Mouse (Mus musculus): ENCODE measurements at regions not wholly inside any gene's neighbourhood (a gene's known extent, or its start where the extent isn't known, plus 50 kb on each side); places are given as distances from the start of the nearest gene placed in this dataset.

DNA sequence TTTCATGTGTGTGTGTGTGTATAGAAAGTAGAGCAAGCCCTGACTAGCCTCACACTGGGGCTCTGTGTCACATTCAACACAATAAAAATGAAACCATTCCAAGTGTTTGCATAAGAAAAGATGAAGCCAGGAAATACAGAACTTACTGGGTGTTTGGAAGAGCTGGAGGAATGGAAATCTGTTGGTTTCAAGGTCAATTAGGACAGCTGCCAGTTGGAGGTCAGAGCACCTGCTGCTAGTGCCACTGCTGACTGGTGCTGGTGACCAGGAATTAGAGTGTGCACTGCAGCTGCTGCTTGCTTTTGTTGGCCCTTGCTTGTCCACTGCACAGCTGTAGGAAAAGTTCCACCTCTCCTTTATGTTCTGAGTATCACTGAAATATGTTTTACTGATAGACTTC lies 261.4 kb upstream of the Klf3 start:
- TF ChIP-seq POLR2A (IDR thresholded peaks at IDR 0.05; ENCODE audit: extremely low read depth, insufficient read depth, low read length) (no peak), CTCF (IDR thresholded peaks at IDR 0.05; ENCODE audit: extremely low read depth, insufficient read depth, low read length) (no peak)
- Histone ChIP-seq H3K27ac (ENCODE audit: insufficient read depth, low read length) (no peak overlapping the region), H3K4me3 (ENCODE audit: insufficient read depth, low read length) (no peak overlapping the region), H3K4me1 (ENCODE audit: control insufficient read depth, insufficient read depth, low read length) (no peaks in the 10 kb centered on the region)

GRCm38 (mm10) chr5:64555931-64556330 lies 247.3 kb upstream of the Klf3 start:
- Histone ChIP-seq H3K4me3 (ENCODE audit: insufficient read depth, low read length) (no peak overlapping the region), H3K27ac (ENCODE audit: insufficient read depth, low read length) (no peak overlapping the region), H3K4me1 (ENCODE audit: control insufficient read depth, insufficient read depth, low read length) (no peaks in the 10 kb centered on the region)
- TF ChIP-seq POLR2A (IDR thresholded peaks at IDR 0.05; ENCODE audit: extremely low read depth, insufficient read depth, low read length) = no peak
- no peak for TF ChIP-seq CTCF (IDR thresholded peaks at IDR 0.05; ENCODE audit: extremely low read depth, insufficient read depth, low read length)

- no peak overlapping the region for H3K27ac ChIP-seq (ENCODE audit: insufficient read depth, low read length)
- TF ChIP-seq CTCF (IDR thresholded peaks at IDR 0.05; ENCODE audit: extremely low read depth, insufficient read depth, low read length) (no peak), POLR2A (IDR thresholded peaks at IDR 0.05; ENCODE audit: extremely low read depth, insufficient read depth, low read length) (no peak)
- no peak overlapping the region for H3K4me3 ChIP-seq (ENCODE audit: insufficient read depth, low read length)
- no peaks in the 10 kb centered on the region for H3K4me1 ChIP-seq (ENCODE audit: control insufficient read depth, insufficient read depth, low read length)
Observed at GRCm38 (mm10) chr5:64566451-64567390, 236.5 kb upstream of the Klf3 start.

GRCm38 (mm10) chr5:64567813-64568212 lies 235.4 kb upstream of the Klf3 start:
- Histone ChIP-seq H3K4me3 (ENCODE audit: insufficient read depth, low read length) (no peak overlapping the region), H3K4me1 (ENCODE audit: control insufficient read depth, insufficient read depth, low read length) (no peaks in the 10 kb centered on the region), H3K27ac (ENCODE audit: insufficient read depth, low read length) (no peak overlapping the region)
- TF ChIP-seq CTCF (IDR thresholded peaks at IDR 0.05; ENCODE audit: extremely low read depth, insufficient read depth, low read length) (no peak), POLR2A (IDR thresholded peaks at IDR 0.05; ENCODE audit: extremely low read depth, insufficient read depth, low read length) (no peak)

DNA sequence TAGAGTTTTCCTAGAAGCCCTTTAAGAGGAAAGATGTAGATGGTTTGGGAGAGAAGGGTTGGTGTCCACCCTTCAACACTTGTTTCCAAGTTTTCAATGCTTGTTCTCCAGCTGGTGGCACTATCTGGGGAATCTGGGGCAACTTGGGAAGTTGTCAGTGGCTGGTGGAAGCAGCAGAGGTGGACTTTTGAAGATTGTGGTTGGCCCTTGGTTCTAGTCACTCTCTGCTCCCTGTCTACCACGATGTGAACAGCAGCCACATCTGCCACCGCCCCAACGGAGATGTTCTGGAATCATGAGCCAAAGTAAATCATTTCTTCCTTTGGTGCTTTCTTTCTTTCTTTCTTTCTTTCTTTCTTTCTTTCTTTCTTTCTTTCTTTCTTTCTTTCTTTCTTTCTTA lies 234.9 kb upstream of the Klf3 start:
- no peak for TF ChIP-seq POLR2A (IDR thresholded peaks at IDR 0.05; ENCODE audit: extremely low read depth, insufficient read depth, low read length)
- no peak for TF ChIP-seq CTCF (IDR thresholded peaks at IDR 0.05; ENCODE audit: extremely low read depth, insufficient read depth, low read length)
- Histone ChIP-seq H3K27ac (ENCODE audit: insufficient read depth, low read length) (no peak overlapping the region), H3K4me3 (ENCODE audit: insufficient read depth, low read length) (no peak overlapping the region), H3K4me1 (ENCODE audit: control insufficient read depth, insufficient read depth, low read length) (no peaks in the 10 kb centered on the region)

GRCm38 (mm10) chr5:64574386-64574785 lies 228.8 kb upstream of the Klf3 start:
- Histone ChIP-seq H3K4me1 (ENCODE audit: control insufficient read depth, insufficient read depth, low read length) (no peaks in the 10 kb centered on the region), H3K27ac (ENCODE audit: insufficient read depth, low read length) (no peak overlapping the region), H3K4me3 (ENCODE audit: insufficient read depth, low read length) (no peak overlapping the region)
- TF ChIP-seq POLR2A (IDR thresholded peaks at IDR 0.05; ENCODE audit: extremely low read depth, insufficient read depth, low read length) (no peak), CTCF (IDR thresholded peaks at IDR 0.05; ENCODE audit: extremely low read depth, insufficient read depth, low read length) (no peak)

DNA sequence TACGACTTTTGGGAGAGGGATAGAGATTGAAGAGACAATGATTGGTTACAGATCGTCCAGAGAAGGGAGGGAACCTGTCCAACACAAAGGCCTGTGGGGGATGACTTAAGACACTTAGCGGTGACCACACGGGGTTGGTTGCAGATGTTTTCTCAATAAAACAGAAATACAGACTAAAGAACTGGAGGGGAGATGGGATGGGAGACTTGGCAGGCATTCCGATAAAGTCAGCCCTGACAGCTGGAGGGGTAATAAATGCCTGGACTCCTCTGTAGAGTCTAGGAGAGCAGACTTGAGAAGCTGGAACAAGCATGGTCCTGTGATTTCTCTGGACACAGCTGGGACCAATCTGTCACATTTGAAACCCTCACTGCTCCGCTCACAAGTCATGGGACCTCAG lies 227.3 kb upstream of the Klf3 start:
- H3K27ac ChIP-seq (ENCODE audit: insufficient read depth, low read length) = no peak overlapping the region

DNA sequence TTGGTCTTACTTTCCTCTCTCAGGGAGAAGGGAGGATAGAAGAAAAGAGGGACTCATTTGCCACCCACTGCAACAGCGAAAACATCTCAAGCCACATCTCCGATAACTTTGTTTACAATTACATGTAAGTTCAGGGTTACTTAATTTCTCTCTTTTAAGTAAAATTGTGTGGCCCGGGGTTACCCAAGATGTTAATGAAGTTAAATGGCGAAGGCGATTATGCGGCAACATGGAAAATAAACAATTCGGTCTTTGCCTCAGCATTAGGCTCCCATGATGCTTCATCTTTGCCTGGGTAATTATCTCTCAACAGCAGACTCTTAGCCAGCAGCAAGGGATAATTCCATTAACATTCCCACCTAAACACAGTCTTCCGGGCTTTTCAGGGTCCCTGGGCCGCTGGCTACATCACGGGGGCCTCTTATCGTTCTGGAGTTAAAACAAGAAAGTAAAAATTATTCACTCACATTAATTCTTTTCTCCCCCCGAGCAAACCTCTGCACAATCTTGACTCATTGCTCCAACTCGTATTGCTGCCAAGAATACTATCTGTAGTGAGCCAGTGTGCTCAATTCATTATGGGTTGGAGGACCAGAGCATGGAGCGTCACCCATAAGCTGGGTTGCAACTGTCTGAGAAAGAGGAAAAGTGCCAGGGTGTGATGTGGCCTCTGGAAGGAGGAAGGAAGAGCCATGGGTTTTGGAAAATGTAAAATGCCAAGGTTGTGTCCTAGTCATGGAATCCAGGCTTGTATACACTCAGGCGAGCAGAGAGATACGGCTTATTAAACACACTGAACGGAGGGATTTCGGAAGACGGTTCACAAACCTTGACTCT lies 226.5 kb upstream of the Klf3 start:
- H3K4me3 ChIP-seq (ENCODE audit: insufficient read depth, low read length) = no peak overlapping the region
- H3K27ac ChIP-seq (ENCODE audit: insufficient read depth, low read length) = no peak overlapping the region
- TF ChIP-seq POLR2A (IDR thresholded peaks at IDR 0.05; ENCODE audit: extremely low read depth, insufficient read depth, low read length) = no peak
- peaks cover 2% of the 10 kb centered on the region; the same call in 1 of the 2 replicates for H3K4me1 ChIP-seq (ENCODE audit: control insufficient read depth, insufficient read depth, low read length)

More for the DNA sequence above, 227.3 kb upstream of the Klf3 start:
- Histone ChIP-seq H3K4me1 (ENCODE audit: control insufficient read depth, insufficient read depth, low read length) (peaks cover 2% of the 10 kb centered on the region; the same call in 1 of the 2 replicates), H3K4me3 (ENCODE audit: insufficient read depth, low read length) (no peak overlapping the region)
- TF ChIP-seq POLR2A (IDR thresholded peaks at IDR 0.05; ENCODE audit: extremely low read depth, insufficient read depth, low read length) (no peak), CTCF (IDR thresholded peaks at IDR 0.05; ENCODE audit: extremely low read depth, insufficient read depth, low read length) (no peak)

DNA sequence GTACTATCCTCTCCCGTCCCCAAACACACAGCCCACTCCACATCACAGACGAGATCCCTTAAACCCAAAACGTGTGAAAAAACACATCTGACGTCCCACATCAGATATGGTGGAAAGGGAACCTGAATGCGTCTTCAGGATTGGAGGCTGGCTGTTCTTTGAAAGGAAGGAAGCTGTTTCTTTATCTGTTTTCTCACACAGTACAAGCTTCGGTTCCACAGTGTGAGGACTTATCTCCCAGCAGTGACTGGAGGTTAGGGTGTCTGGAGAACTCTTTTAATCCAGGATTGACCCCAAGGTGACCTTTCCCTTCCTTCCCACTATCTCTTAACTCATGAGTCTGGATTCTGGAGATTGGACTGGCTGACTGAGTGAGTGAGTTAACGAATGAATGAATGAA lies 225.8 kb upstream of the Klf3 start:
- H3K4me3 ChIP-seq (ENCODE audit: insufficient read depth, low read length) = no peak overlapping the region
- no peak overlapping the region for H3K27ac ChIP-seq (ENCODE audit: insufficient read depth, low read length)
- no peak for TF ChIP-seq POLR2A (IDR thresholded peaks at IDR 0.05; ENCODE audit: extremely low read depth, insufficient read depth, low read length)
- no peak for TF ChIP-seq CTCF (IDR thresholded peaks at IDR 0.05; ENCODE audit: extremely low read depth, insufficient read depth, low read length)
- peaks cover 2% of the 10 kb centered on the region; the same call in 1 of the 2 replicates for H3K4me1 ChIP-seq (ENCODE audit: control insufficient read depth, insufficient read depth, low read length)
